Mouse (Mus musculus): ENCODE measurements around the gene Camta1. TPM values are rescaled to one million over a fixed set of nuclear protein-coding genes. Genes with fewer than 3 reads are reported as not detected.

Camta1 gene
- total RNA-seq, 1 experiment from 2014 or later: 34.9 TPM

- ATAC-seq (replicated peaks; ENCODE audit: low read depth, poor library complexity, severe bottlenecking): no peak
Measured at GRCm38 (mm10) chr4:151355505-151355904, 506.2 kb downstream of the Camta1 start.

- no peak for ATAC-seq (replicated peaks; ENCODE audit: low read depth, poor library complexity, severe bottlenecking)
Measured at GRCm38 (mm10) chr4:151352791-151353190, 508.9 kb downstream of the Camta1 start.

- no peak for ATAC-seq (replicated peaks; ENCODE audit: low read depth, poor library complexity, severe bottlenecking)
Measured at GRCm38 (mm10) chr4:151352249-151352648, 509.4 kb downstream of the Camta1 start.

- ATAC-seq (replicated peaks; ENCODE audit: low read depth, poor library complexity, severe bottlenecking): no peak
Measured at GRCm38 (mm10) chr4:151351757-151352156, 509.9 kb downstream of the Camta1 start.

- no peak for ATAC-seq (replicated peaks; ENCODE audit: low read depth, poor library complexity, severe bottlenecking)
Measured at GRCm38 (mm10) chr4:151347620-151348019, 514.1 kb downstream of the Camta1 start.

GRCm38 (mm10) chr4:151346673-151347072 lies 515.0 kb downstream of the Camta1 start:
- no peak for ATAC-seq (replicated peaks; ENCODE audit: low read depth, poor library complexity, severe bottlenecking)

- ATAC-seq (replicated peaks; ENCODE audit: low read depth, poor library complexity, severe bottlenecking): no peak
Measured at GRCm38 (mm10) chr4:151344811-151345210, 516.9 kb downstream of the Camta1 start.

- ATAC-seq (replicated peaks; ENCODE audit: low read depth, poor library complexity, severe bottlenecking): no peak
Measured at GRCm38 (mm10) chr4:151339421-151339820, 522.3 kb downstream of the Camta1 start.

- no peak for ATAC-seq (replicated peaks; ENCODE audit: low read depth, poor library complexity, severe bottlenecking)
Measured at GRCm38 (mm10) chr4:151338931-151339330, 522.7 kb downstream of the Camta1 start.

- ATAC-seq (replicated peaks; ENCODE audit: low read depth, poor library complexity, severe bottlenecking): no peak
Measured at GRCm38 (mm10) chr4:151337543-151337942, 524.1 kb downstream of the Camta1 start.

GRCm38 (mm10) chr4:151336413-151336812 lies 525.3 kb downstream of the Camta1 start:
- ATAC-seq (replicated peaks; ENCODE audit: low read depth, poor library complexity, severe bottlenecking): no peak

- peak; percentile 76 for ATAC-seq (replicated peaks; ENCODE audit: low read depth, poor library complexity, severe bottlenecking)
Measured at GRCm38 (mm10) chr4:151334951-151335742, 526.5 kb downstream of the Camta1 start.

- no peak for ATAC-seq (replicated peaks; ENCODE audit: low read depth, poor library complexity, severe bottlenecking)
Measured at GRCm38 (mm10) chr4:151332074-151332849, 529.4 kb downstream of the Camta1 start.

- no peak for ATAC-seq (replicated peaks; ENCODE audit: low read depth, poor library complexity, severe bottlenecking)
Measured at GRCm38 (mm10) chr4:151330983-151331382, 530.7 kb downstream of the Camta1 start.

- ATAC-seq (replicated peaks; ENCODE audit: low read depth, poor library complexity, severe bottlenecking): no peak
Measured at GRCm38 (mm10) chr4:151328071-151328470, 533.6 kb downstream of the Camta1 start.

GRCm38 (mm10) chr4:151326971-151327686 lies 534.5 kb downstream of the Camta1 start:
- ATAC-seq (replicated peaks; ENCODE audit: low read depth, poor library complexity, severe bottlenecking): no peak

GRCm38 (mm10) chr4:151316428-151316827 lies 545.2 kb downstream of the Camta1 start:
- no peak for ATAC-seq (replicated peaks; ENCODE audit: low read depth, poor library complexity, severe bottlenecking)

- ATAC-seq (replicated peaks; ENCODE audit: low read depth, poor library complexity, severe bottlenecking): no peak
Measured at GRCm38 (mm10) chr4:151315726-151316125, 546.0 kb downstream of the Camta1 start.

- no peak for ATAC-seq (replicated peaks; ENCODE audit: low read depth, poor library complexity, severe bottlenecking)
Measured at GRCm38 (mm10) chr4:151310773-151311172, 550.9 kb downstream of the Camta1 start.

- no peak for ATAC-seq (replicated peaks; ENCODE audit: low read depth, poor library complexity, severe bottlenecking)
Measured at GRCm38 (mm10) chr4:151310056-151310685, 551.5 kb downstream of the Camta1 start.

Data from common myeloid progenitor, adult 5-6 weeks (primary cell).